Mouse (Mus musculus) heart, embryonic 11.5 days (tissue): ENCODE results near the gene Mfn2. TPM values are rescaled to one million over a fixed set of nuclear protein-coding genes. Genes with fewer than 3 reads are reported as not detected.

Experiments used
- ATAC-seq: fragments of 200-750 bp; cut with Nextera tagmentation; replicated peaks from 2 replicates; pipeline ENCODE4 v1.8.0; 2017; ENCODE audit warnings: moderate library complexity; ENCODE audit not compliant: insufficient number of reproducible peaks, low FRiP score, low TSS enrichment
- H3K27ac ChIP-seq: fragments of 300-500 bp; sonication (generic); 2 replicates; pipeline ENCODE4 v1.5.1; 2014; ENCODE audit warnings: mild to moderate bottlenecking, low read depth, low read length
- H3K27me3 ChIP-seq: fragments of 300-500 bp; sonication (generic); 2 replicates; pipeline ENCODE4 v1.6.1; 2014; ENCODE audit warnings: mild to moderate bottlenecking, low read length, mixed read lengths; ENCODE audit not compliant: control insufficient read depth, insufficient read depth
- H3K36me3 ChIP-seq: fragments of 300-500 bp; sonication (generic); 2 replicates; pipeline ENCODE4 v1.6.1; 2014; ENCODE audit warnings: mild to moderate bottlenecking, low read length, moderate library complexity, mixed read lengths; ENCODE audit not compliant: control insufficient read depth, insufficient read depth
- H3K4me1 ChIP-seq: fragments of 300-500 bp; sonication (generic); 2 replicates; pipeline ENCODE4 v1.6.1; 2014; ENCODE audit warnings: low read length; ENCODE audit not compliant: control insufficient read depth, insufficient read depth
- H3K4me2 ChIP-seq: fragments of 300-500 bp; sonication (generic); 2 replicates; pipeline ENCODE4 v1.6.1; 2014; ENCODE audit warnings: mild to moderate bottlenecking, moderate library complexity
- H3K4me3 ChIP-seq: fragments of 300-500 bp; sonication (generic); 2 replicates; pipeline ENCODE4 v1.5.1; 2014; ENCODE audit warnings: low read depth, low read length
- H3K9ac ChIP-seq: fragments of 300-500 bp; sonication (generic); 2 replicates; pipeline ENCODE4 v1.6.1; 2014; ENCODE audit warnings: mild to moderate bottlenecking, low read depth, low read length, moderate library complexity
- H3K9me3 ChIP-seq: fragments of 300-500 bp; sonication (generic); replicated peaks from 2 replicates; pipeline ENCODE4 v1.6.1; 2016; ENCODE audit warnings: low read length; ENCODE audit not compliant: control insufficient read depth
- WGBS: fragments of 180-500 bp; shearing (Covaris S2); extraction: QIAGEN DNeasy Blood & Tissue Kit; methylation state at CpG from one replicate; pipeline ENCODE4 v1.1.7; 2014; ENCODE audit not compliant: insufficient replicate concordance; 5-methylcytosine and 5-hydroxymethylcytosine counted together
- polyA plus RNA-seq: library from polyadenylated mRNA; unstranded; fragments of >200 nt; fragmentation: Nextera tagmentation; extraction: Ambion mirVana; gene quantifications from 2 replicates; pipeline ENCODE4 v1.2.1, GENCODE M21; 2014

The Mfn2 gene
- polyA plus RNA-seq, 1 experiment from 2014 or later, result 61.8 TPM

DNA sequence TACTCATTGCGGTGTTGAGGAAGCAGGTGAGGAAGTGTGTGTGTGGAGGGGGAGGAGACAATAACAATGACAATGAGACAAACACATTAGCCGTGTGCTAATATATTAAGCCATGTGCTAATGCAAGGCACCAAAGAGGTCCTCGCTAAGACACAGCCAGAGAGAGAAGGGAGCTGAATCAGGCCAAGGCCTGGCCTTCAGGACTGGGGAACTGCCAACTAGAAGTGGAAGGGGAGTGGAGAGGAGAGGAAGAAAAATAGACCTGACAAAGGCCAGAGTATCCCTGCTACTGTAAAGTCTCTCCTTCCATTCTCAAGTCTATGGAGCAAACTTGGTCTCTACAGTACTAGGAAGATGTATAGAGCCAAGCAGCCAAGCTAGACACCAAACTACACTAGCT is 903 bp downstream of the Mfn2 start:
- Histone ChIP-seq H3K4me2 (peak overlapping the region; percentile 67), H3K36me3 (peaks cover 16% of the 10 kb centered on the region), H3K9me3 (no peaks in the 10 kb centered on the region), H3K9ac (peak overlapping the region; percentile 89), H3K4me3 (peak overlapping the region; percentile 94), H3K27ac (no peak overlapping the region), H3K27me3 (no peaks in the 10 kb centered on the region), H3K4me1 (peaks cover 19% of the 10 kb centered on the region)
- no peak for ATAC-seq
- WGBS, result 80% methylated on average over 3 of the region's 3 CpGs

DNA sequence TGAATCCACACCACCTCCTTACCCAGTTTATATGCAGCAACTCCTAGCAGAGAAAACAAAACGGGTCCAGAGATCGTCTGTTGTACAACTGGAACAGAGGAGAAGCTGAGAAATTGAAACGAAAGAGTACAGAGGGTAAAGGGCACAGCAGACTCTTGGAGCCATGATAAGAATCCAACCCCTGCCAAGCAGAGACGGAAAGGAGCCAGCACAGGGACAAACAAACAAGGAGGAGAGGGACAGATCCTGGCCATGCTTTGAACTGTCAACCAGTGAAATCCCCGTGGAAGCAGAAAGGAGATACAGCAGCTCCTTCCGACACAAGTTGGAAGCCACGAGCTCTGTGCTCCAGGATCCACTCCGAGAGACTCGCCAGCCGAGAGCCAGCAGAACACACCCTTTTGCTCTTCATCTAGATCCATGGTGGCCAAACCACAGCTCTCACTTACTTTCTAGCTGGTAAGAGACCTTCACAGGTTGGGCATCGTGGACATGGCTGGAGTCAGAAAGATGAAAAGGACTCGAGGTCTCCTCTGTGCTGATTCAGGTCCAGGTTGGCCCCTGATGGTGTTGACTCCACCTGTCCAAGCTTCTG is 1.5 kb downstream of the Mfn2 start:
- no peak overlapping the region; the same call in 1 of the 2 replicates for H3K4me2 ChIP-seq
- no peak overlapping the region for H3K9ac ChIP-seq
- no peak overlapping the region for H3K4me3 ChIP-seq
- H3K27me3 ChIP-seq, result no peaks in the 10 kb centered on the region
- peaks cover 19% of the 10 kb centered on the region for H3K4me1 ChIP-seq
- WGBS, result 84% methylated on average over 12 of the region's 12 CpGs
- H3K9me3 ChIP-seq, result no peaks in the 10 kb centered on the region
- ATAC-seq, result no peak
- H3K27ac ChIP-seq, result no peak overlapping the region
- H3K36me3 ChIP-seq, result peaks cover 19% of the 10 kb centered on the region

DNA sequence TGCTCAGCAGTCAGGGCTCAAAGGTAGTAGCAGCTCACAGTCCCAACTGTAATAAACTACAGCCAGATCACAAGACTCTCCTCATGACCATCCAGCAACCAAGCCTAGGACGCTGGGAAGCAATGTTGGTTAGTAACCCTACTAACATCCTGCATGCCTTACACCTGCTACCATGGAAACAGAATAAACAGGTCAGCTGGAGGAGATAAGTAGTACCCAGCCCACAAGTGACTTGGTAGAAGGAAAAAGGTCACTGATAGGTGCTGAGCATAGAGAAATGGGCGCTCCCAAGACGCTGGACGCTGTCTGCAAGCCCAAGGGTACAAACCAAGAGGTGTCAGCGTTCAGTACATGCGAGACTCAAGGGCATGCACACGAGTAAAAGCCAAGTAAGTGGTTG is 4.1 kb downstream of the Mfn2 start:
- no peak overlapping the region for H3K4me3 ChIP-seq
- H3K36me3 ChIP-seq, result peaks cover 27% of the 10 kb centered on the region
- no peak overlapping the region for H3K9ac ChIP-seq
- no peak for ATAC-seq
- peaks cover 36% of the 10 kb centered on the region for H3K4me1 ChIP-seq
- 60% methylated on average over 7 of the region's 7 CpGs for WGBS
- H3K27ac ChIP-seq, result peak overlapping the region; percentile 25
- no peaks in the 10 kb centered on the region for H3K9me3 ChIP-seq
- no peaks in the 10 kb centered on the region for H3K27me3 ChIP-seq
- H3K4me2 ChIP-seq, result no peak overlapping the region

DNA sequence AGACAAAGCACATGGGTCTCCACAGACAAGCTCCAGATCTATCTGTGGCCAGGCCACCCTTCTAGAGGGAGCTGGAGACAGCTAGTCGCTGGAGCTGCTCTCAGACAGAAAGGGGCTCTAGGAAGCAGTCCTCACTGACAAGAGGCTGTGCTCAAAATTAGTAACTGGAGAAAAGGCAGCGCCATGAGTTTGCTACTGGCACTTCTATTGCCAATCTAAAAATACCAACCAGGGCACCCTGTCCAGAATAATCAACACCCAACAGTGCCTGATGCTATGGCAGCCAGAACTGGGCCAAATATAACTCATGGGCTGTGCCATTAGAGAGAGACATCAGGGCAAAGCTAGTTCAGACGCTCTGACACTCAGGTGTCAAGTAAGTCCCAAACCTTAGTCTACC is 7.2 kb downstream of the Mfn2 start:
- Histone ChIP-seq H3K27me3 (no peaks in the 10 kb centered on the region), H3K4me1 (peaks cover 30% of the 10 kb centered on the region), H3K9me3 (no peaks in the 10 kb centered on the region), H3K9ac (no peak overlapping the region), H3K4me3 (no peak overlapping the region), H3K36me3 (peaks cover 34% of the 10 kb centered on the region), H3K27ac (peak overlapping the region; percentile 88), H3K4me2 (0 out of 2 replicates have a peak overlapping the region, but pooled peaks have one; percentile 25)
- ATAC-seq, result no peak
- WGBS, result 48% methylated on average over 3 of the region's 3 CpGs

DNA sequence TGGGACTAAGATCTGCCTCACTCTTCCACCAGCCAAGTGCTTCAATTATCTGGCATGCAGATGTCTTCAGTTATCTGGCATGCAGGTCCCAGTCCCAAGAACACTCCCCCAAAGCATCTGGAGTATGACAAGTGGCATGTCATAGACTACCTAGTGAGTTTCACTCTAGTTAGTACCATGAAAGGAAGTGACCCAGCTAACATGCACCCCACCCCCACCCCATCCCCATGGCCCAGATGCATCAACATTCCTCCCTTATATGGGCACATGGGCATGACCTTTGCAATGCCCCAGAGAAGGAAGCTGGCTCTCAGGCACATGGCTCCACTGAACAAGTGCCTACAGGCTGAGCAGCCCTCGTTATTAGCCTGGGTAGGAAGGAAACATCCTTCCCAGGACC is 8.1 kb downstream of the Mfn2 start:
- Histone ChIP-seq H3K4me3 (no peak overlapping the region), H3K9me3 (no peaks in the 10 kb centered on the region), H3K27ac (peak overlapping the region; percentile 88), H3K4me1 (peaks cover 30% of the 10 kb centered on the region), H3K27me3 (no peaks in the 10 kb centered on the region), H3K4me2 (no peak overlapping the region), H3K9ac (no peak overlapping the region), H3K36me3 (peaks cover 29% of the 10 kb centered on the region)
- 58% methylated on average over 1 of the region's 1 CpGs for WGBS
- ATAC-seq, result peak; percentile 61

DNA sequence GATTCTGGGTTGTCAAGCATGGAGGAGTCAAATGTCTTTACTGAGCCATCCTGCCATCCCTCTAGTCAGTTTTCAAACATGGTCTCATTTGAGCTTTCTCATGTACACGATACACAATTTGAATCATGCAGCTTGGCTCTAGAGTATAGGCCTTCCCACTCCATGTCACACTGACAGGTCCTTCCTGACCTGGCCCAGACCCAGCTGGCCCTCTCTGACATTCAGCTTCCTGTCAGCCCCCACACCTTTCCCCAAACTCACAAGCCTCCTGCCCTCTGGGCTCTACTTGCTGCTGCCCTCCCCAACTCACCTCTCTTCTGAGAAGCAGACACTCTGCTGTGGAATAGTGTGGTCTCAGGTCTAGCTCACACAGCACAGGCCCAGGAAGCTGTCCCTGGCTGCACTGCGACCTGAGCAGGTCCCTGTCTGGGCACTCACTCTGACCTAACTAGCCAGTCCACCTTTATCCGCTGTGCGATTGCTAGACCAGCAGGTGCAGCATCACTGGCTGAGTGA is 8.6 kb downstream of the Mfn2 start:
- no peak overlapping the region for H3K4me2 ChIP-seq
- peak overlapping the region; percentile 88 for H3K27ac ChIP-seq
- no peaks in the 10 kb centered on the region for H3K9me3 ChIP-seq
- peaks cover 32% of the 10 kb centered on the region for H3K36me3 ChIP-seq
- H3K4me1 ChIP-seq, result peaks cover 26% of the 10 kb centered on the region
- ATAC-seq, result peak; percentile 4; the same call in 1 of the 2 replicates
- no peaks in the 10 kb centered on the region for H3K27me3 ChIP-seq
- WGBS, result 83% methylated on average over 4 of the region's 4 CpGs
- H3K9ac ChIP-seq, result 0 out of 2 replicates have a peak overlapping the region, but pooled peaks have one; percentile 34
- no peak overlapping the region for H3K4me3 ChIP-seq

DNA sequence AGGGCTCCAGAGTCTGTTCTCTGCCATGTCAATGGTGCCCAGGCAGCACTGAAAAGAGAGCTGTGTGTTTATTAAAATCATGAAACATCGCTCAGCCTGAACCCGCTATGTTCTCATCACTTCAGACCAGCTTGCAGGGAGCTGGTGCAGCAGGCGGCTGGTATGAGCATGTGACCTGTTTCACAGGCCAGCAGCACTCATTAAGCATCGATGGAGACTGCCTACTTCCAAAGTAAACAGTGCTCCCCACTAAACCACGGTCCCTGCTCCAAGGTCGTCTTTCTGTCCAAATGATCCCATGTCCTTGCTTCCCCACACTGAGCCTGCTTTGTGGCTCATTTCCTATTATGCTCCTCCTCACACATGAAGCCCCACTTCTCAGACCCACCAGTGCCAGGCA is 14.2 kb downstream of the Mfn2 start:
- Histone ChIP-seq H3K27ac (no peak overlapping the region), H3K4me3 (no peak overlapping the region), H3K36me3 (peaks cover 48% of the 10 kb centered on the region), H3K4me2 (no peak overlapping the region), H3K4me1 (no peaks in the 10 kb centered on the region), H3K27me3 (no peaks in the 10 kb centered on the region), H3K9ac (no peak overlapping the region), H3K9me3 (no peaks in the 10 kb centered on the region)
- no peak for ATAC-seq
- 85% methylated on average over 6 of the region's 6 CpGs for WGBS

DNA sequence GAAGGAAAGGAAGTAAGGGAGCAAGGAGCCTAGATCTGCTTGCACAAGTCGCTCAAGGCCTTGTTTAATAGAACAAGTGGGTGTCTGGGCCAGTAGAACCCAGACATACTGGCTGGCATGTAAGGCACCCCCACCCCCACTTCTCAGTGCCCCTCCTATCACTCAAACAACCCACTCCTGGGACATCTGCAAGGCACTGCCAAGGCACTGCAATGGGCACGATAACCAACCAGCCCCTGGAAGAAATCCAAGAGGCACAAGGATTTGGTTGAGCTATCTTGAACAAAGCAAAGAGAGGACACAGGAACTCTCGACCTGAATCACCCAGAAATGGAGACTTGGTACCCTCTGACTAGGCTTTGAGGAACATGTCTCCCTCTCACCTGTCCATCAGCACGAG is 16.3 kb downstream of the Mfn2 start:
- no peak for ATAC-seq
- 87% methylated on average over 4 of the region's 4 CpGs for WGBS

DNA sequence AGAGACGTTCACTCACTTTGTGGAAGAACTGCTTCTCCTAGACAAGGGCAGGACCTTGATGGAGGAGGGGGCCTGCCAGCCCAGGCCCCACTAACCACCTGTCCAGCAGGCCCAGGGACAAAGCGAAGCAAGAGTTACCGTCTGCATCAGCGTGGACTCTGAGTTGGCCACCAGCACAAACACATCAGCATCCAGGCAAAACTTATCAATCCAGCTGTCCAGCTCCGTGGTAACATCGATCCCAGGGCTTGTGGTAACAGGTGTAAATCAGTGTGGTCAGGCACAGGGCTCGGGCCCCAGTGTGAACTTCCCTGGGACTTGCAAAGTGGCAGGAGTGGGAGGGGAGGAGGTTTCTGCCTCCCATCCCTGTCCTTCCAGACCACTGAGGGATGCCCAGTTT is 17.2 kb downstream of the Mfn2 start:
- WGBS, result 95% methylated on average over 7 of the region's 7 CpGs
- no peaks in the 10 kb centered on the region for H3K9me3 ChIP-seq
- ATAC-seq, result no peak
- no peaks in the 10 kb centered on the region for H3K4me1 ChIP-seq
- no peaks in the 10 kb centered on the region for H3K27me3 ChIP-seq
- H3K27ac ChIP-seq, result no peak overlapping the region
- H3K36me3 ChIP-seq, result peaks cover 64% of the 10 kb centered on the region
- no peak overlapping the region for H3K9ac ChIP-seq
- H3K4me3 ChIP-seq, result no peak overlapping the region
- no peak overlapping the region for H3K4me2 ChIP-seq

More for the DNA sequence above, 16.3 kb downstream of the Mfn2 start:
- peaks cover 58% of the 10 kb centered on the region for H3K36me3 ChIP-seq
- no peak overlapping the region for H3K27ac ChIP-seq
- no peaks in the 10 kb centered on the region for H3K9me3 ChIP-seq
- H3K4me3 ChIP-seq, result no peak overlapping the region
- H3K4me1 ChIP-seq, result no peaks in the 10 kb centered on the region
- H3K27me3 ChIP-seq, result no peaks in the 10 kb centered on the region
- no peak overlapping the region for H3K9ac ChIP-seq
- no peak overlapping the region for H3K4me2 ChIP-seq
